Mouse (Mus musculus) effector memory CD4-positive, alpha-beta T cell, adult 5 months (primary cell): ENCODE data around the gene Ift74. TPM values are rescaled to one million over a fixed set of nuclear protein-coding genes. Genes with fewer than 3 reads are reported as not detected.

Source experiments
- polyA plus RNA-seq: library from polyadenylated mRNA; unstranded; fragments of 100-300 nt; shearing (Covaris generic); gene quantifications from one replicate; pipeline ENCODE4 v1.2.1, GENCODE M21; 2017

The Ift74 gene
- polyA plus RNA-seq: 2.6 TPM

DNA sequence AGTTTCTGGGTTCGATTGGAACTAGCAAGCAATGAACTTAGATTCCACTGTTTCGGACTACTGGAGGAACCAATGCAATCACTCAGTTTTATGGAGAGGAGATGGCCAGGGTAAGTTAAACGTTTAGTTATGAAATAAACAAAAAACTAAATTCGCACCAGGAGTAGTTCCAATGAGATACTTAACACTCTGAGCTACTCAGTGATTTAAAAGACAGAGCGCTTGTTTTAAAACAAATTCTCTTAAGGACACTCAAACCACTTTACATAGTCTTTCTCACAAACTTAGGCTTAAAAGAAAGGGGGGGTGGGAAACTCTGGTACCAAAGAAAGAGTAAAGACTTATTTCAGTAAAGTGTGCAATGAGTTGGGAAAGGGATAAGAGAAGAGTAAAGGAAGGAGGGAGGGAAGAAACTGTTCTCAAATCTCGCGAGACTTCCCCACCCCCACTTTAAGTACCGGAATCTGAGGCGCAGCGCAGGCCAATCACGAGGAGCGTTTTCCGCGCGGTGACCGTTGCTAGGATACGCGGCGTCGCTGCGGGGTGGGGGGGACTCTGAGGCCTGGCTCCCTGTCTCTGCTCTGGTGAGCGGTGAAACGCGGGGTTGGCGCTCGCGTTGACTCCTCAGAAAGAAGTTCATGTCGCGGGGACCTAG is at the start of gene Ift74:
Ift74 (plus strand) TSS at position 520 of the 655 bp plus-strand sequence.

GRCm38 (mm10) chr4:94603031-94603629 is 11.2 kb upstream of the Ift74 start, which contains the start of gene Plaa:
Plaa (minus strand) TSS chr4:94603244.

GRCm38 (mm10) chr4:94649920-94650319 is 35.6 kb downstream of the Ift74 start, which contains the start of gene Lrrc19:
Lrrc19 (minus strand) TSS chr4:94650144.

DNA sequence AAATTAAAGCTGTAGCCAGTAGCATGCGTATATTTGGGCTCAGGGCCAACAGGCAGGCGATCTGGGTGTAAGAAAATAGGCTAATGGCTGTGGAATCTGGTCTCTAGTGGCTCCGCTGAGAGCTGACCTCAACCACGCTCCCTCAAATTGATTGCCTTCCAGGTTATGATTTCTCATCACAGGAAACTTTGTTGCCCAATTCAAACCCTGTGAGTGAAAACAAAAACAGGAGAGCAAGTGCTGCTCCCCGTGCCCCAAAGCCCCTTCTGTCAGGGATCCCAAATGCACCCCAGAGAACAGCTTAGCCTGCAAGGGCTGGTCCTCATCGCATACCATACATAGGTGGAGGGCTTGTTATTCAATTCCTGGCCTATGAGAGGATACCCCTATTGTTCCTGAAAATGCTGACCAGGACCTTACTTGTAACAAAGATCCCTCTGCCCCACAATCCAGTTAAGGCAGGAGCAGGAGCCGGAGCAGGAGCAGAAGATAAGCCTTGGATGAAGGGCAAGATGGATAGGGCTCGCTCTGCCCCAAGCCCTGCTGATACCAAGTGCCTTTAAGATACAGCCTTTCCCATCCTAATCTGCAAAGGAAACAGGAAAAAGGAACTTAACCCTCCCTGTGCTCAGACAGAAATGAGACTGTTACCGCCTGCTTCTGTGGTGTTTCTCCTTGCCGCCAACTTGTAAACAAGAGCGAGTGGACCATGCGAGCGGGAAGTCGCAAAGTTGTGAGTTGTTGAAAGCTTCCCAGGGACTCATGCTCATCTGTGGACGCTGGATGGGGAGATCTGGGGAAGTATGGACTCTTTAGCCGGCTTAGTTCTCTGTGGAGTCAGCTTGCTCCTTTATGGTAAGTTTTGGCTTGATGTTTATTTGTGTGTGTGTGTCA is 124.8 kb downstream of the Ift74 start, which contains the start of gene Tek:
Tek (plus strand) TSS at position 452 of the 894 bp plus-strand sequence.

Other genes with a start within 250 kb of the Ift74 start
- not detected for gene Gm10306, start 57.9 kb upstream of the Ift74 start, polyA plus RNA-seq
- 23.3 TPM for gene Caap1, start 57.7 kb upstream of the Ift74 start, polyA plus RNA-seq
- gene Plaa, start 11.2 kb upstream of the Ift74 start, polyA plus RNA-seq: 67.7 TPM
- not detected for gene Lrrc19, start 35.7 kb downstream of the Ift74 start, polyA plus RNA-seq
- gene Tek, start 124.8 kb downstream of the Ift74 start, polyA plus RNA-seq: not detected